Mouse (Mus musculus): Measurements from ENCODE around the gene Mgat2.
"Not testable (repeated sequence)": the region's sequence is repeated elsewhere in the genome, so short reads cannot be mapped to it uniquely, and the experiment has no call there.

- TF ChIP-seq CTCF, EP300 (IDR thresholded peaks at IDR 0.05): not testable (repeated sequence)
These were observed 16.9 kb upstream of the Mgat2 start for GRCm38 (mm10) chr12:69166861-69167581.
